Mouse (Mus musculus): Measurements from ENCODE around the gene Csf2rb2. TPM values are rescaled to one million over a fixed set of nuclear protein-coding genes. Genes with fewer than 3 reads are reported as not detected.
"Not testable (repeated sequence)": the region's sequence is repeated elsewhere in the genome, so short reads cannot be mapped to it uniquely, and the experiment has no call there.

The Csf2rb2 gene
- polyA plus RNA-seq, 1 experiment from 2014 or later = 0.12 TPM

- H3K27ac ChIP-seq (ENCODE audit: low read length) = no peak overlapping the region
- H3K4me3 ChIP-seq (ENCODE audit: low read length) = no peak overlapping the region
- no peak for ATAC-seq (ENCODE audit: low FRiP score, low TSS enrichment)
- 80% methylated on average over 3 of the region's 3 CpGs for WGBS
- H3K9me3 ChIP-seq (ENCODE audit: low read length) = 0 out of 2 replicates have a peak, but pooled peaks cover 2% of the 10 kb centered on the region
- no peaks in the 10 kb centered on the region for H3K4me1 ChIP-seq (ENCODE audit: insufficient read depth, low read length)
- H3K9ac ChIP-seq (replicated peaks; ENCODE audit: low read length) = no peak overlapping the region
- H3K4me2 ChIP-seq (replicated peaks; ENCODE audit: low read depth, low read length) = no peak overlapping the region
- H3K36me3 ChIP-seq (ENCODE audit: insufficient read depth, low read length) = no peaks in the 10 kb centered on the region
- H3K27me3 ChIP-seq (ENCODE audit: insufficient read depth, low read length) = no peaks in the 10 kb centered on the region
Measured at GRCm38 (mm10) chr15:78263286-78263685, 42.2 kb downstream of the Csf2rb2 start.

GRCm38 (mm10) chr15:78260668-78261333 lies 44.7 kb downstream of the Csf2rb2 start:
- ATAC-seq (ENCODE audit: low FRiP score, low TSS enrichment) = no peak

DNA sequence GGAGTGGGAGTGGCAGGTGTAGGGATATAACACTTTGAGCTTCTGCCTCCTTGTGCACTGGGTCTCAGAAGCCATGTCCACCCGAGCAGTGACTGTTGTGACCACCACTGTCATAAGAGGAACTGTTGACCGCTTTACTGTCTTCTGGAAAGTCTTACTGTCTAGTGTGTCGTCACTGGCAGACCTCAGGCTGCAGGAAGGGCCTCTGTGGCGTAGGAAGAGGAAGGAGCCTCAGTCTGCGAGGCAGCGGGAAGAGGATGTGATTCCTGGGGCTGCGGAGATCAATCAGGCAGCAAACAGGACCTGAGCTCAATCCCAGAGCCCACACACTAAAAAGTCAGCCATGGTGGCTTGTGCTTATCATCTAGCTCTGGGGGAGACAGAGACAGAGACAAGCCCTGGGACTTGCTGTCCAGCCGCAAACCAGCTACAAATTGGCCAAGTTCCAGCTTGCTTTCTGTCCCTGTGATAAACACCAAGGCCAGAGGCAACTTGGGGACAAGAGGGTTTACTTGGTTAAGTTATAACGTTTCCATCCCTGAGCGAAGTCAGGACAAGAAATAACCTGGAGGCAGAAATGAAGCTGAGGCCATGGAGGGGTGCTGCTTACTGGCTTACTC lies 47.2 kb downstream of the Csf2rb2 start:
- 59% methylated on average over 10 of the region's 10 CpGs for WGBS
- no peak for ATAC-seq (ENCODE audit: low FRiP score, low TSS enrichment)

More at GRCm38 (mm10) chr15:78260668-78261333, 44.7 kb downstream of the Csf2rb2 start:
- Histone ChIP-seq H3K27ac (ENCODE audit: low read length) (no peak overlapping the region), H3K4me1 (ENCODE audit: insufficient read depth, low read length) (no peaks in the 10 kb centered on the region), H3K36me3 (ENCODE audit: insufficient read depth, low read length) (no peaks in the 10 kb centered on the region), H3K9ac (replicated peaks; ENCODE audit: low read length) (no peak overlapping the region), H3K27me3 (ENCODE audit: insufficient read depth, low read length) (no peaks in the 10 kb centered on the region), H3K4me3 (ENCODE audit: low read length) (no peak overlapping the region), H3K9me3 (ENCODE audit: low read length) (0 out of 2 replicates have a peak, but pooled peaks cover 2% of the 10 kb centered on the region), H3K4me2 (replicated peaks; ENCODE audit: low read depth, low read length) (no peak overlapping the region)
- 60% methylated on average over 13 of the region's 13 CpGs for WGBS

GRCm38 (mm10) chr15:78257326-78258050 lies 48.0 kb downstream of the Csf2rb2 start:
- Histone ChIP-seq H3K27me3 (ENCODE audit: insufficient read depth, low read length) (peaks cover 5% of the 10 kb centered on the region; the same call in 1 of the 2 replicates), H3K27ac (ENCODE audit: low read length) (no peak overlapping the region), H3K9ac (replicated peaks; ENCODE audit: low read length) (no peak overlapping the region), H3K4me3 (ENCODE audit: low read length) (no peak overlapping the region), H3K4me1 (ENCODE audit: insufficient read depth, low read length) (no peaks in the 10 kb centered on the region), H3K9me3 (ENCODE audit: low read length) (no peaks in the 10 kb centered on the region), H3K4me2 (replicated peaks; ENCODE audit: low read depth, low read length) (no peak overlapping the region), H3K36me3 (ENCODE audit: insufficient read depth, low read length) (no peaks in the 10 kb centered on the region)
- 42% methylated on average over 7 of the region's 7 CpGs for WGBS
- no peak for ATAC-seq (ENCODE audit: low FRiP score, low TSS enrichment)

More for the DNA sequence above, 47.2 kb downstream of the Csf2rb2 start:
- no peaks in the 10 kb centered on the region for H3K9me3 ChIP-seq (ENCODE audit: low read length)
- H3K36me3 ChIP-seq (ENCODE audit: insufficient read depth, low read length) = no peaks in the 10 kb centered on the region
- H3K27me3 ChIP-seq (ENCODE audit: insufficient read depth, low read length) = peaks cover 5% of the 10 kb centered on the region; the same call in 1 of the 2 replicates
- no peak overlapping the region for H3K4me2 ChIP-seq (replicated peaks; ENCODE audit: low read depth, low read length)
- no peak overlapping the region for H3K4me3 ChIP-seq (ENCODE audit: low read length)
- no peak overlapping the region for H3K9ac ChIP-seq (replicated peaks; ENCODE audit: low read length)
- no peak overlapping the region for H3K27ac ChIP-seq (ENCODE audit: low read length)
- H3K4me1 ChIP-seq (ENCODE audit: insufficient read depth, low read length) = no peaks in the 10 kb centered on the region

- H3K36me3 ChIP-seq (ENCODE audit: insufficient read depth, low read length); H3K27me3 ChIP-seq (ENCODE audit: insufficient read depth, low read length); H3K4me3 ChIP-seq (ENCODE audit: low read length); H3K27ac ChIP-seq (ENCODE audit: low read length); H3K9ac ChIP-seq (replicated peaks; ENCODE audit: low read length); H3K4me2 ChIP-seq (replicated peaks; ENCODE audit: low read depth, low read length); H3K4me1 ChIP-seq (ENCODE audit: insufficient read depth, low read length); H3K9me3 ChIP-seq (ENCODE audit: low read length); ATAC-seq (ENCODE audit: low FRiP score, low TSS enrichment): not testable (repeated sequence)
Measured at GRCm38 (mm10) chr15:78256602-78257259, 48.8 kb downstream of the Csf2rb2 start.

- Histone ChIP-seq H3K27me3 (ENCODE audit: insufficient read depth, low read length) (peaks cover 5% of the 10 kb centered on the region; the same call in 1 of the 2 replicates), H3K9ac (replicated peaks; ENCODE audit: low read length) (no peak overlapping the region), H3K4me1 (ENCODE audit: insufficient read depth, low read length) (no peaks in the 10 kb centered on the region), H3K36me3 (ENCODE audit: insufficient read depth, low read length) (no peaks in the 10 kb centered on the region), H3K4me2 (replicated peaks; ENCODE audit: low read depth, low read length) (no peak overlapping the region), H3K9me3 (ENCODE audit: low read length) (no peaks in the 10 kb centered on the region), H3K27ac (ENCODE audit: low read length) (no peak overlapping the region), H3K4me3 (ENCODE audit: low read length) (no peak overlapping the region)
- no peak for ATAC-seq (ENCODE audit: low FRiP score, low TSS enrichment)
- WGBS = 15% methylated on average over 20 of the region's 20 CpGs
Measured at GRCm38 (mm10) chr15:78254751-78255150, 50.8 kb downstream of the Csf2rb2 start.

DNA sequence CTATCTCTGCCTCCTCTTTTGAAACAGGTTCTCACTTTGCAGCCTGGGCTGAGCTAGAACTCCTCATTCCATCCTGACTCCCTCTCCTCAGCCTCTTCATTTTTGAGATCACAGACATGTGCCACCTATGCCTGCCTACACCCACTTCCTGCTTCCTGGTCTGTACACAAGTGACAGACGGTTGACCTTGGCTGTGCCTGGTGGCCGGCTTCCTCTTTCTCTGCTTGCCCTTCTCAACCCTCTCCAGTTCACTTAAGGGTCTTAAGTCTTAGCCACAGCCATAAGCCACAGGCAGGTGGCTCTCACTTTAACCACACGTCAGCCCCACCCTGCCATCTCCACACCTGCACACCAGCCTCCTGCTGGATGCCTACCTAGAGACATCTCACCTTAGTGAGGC lies 57.1 kb downstream of the Csf2rb2 start:
- H3K4me2 ChIP-seq (replicated peaks; ENCODE audit: low read depth, low read length) = no peak overlapping the region
- H3K27me3 ChIP-seq (ENCODE audit: insufficient read depth, low read length) = no peaks in the 10 kb centered on the region
- 54% methylated on average over 3 of the region's 3 CpGs for WGBS
- H3K4me1 ChIP-seq (ENCODE audit: insufficient read depth, low read length) = no peaks in the 10 kb centered on the region
- ATAC-seq (ENCODE audit: low FRiP score, low TSS enrichment) = no peak
- no peaks in the 10 kb centered on the region for H3K9me3 ChIP-seq (ENCODE audit: low read length)
- H3K36me3 ChIP-seq (ENCODE audit: insufficient read depth, low read length) = no peaks in the 10 kb centered on the region
- no peak overlapping the region for H3K9ac ChIP-seq (replicated peaks; ENCODE audit: low read length)
- no peak overlapping the region for H3K4me3 ChIP-seq (ENCODE audit: low read length)
- no peak overlapping the region for H3K27ac ChIP-seq (ENCODE audit: low read length)

GRCm38 (mm10) chr15:78247659-78248058 lies 57.9 kb downstream of the Csf2rb2 start:
- 64% methylated on average over 2 of the region's 2 CpGs for WGBS
- Histone ChIP-seq H3K4me3 (ENCODE audit: low read length) (no peak overlapping the region), H3K9ac (replicated peaks; ENCODE audit: low read length) (no peak overlapping the region), H3K4me1 (ENCODE audit: insufficient read depth, low read length) (no peaks in the 10 kb centered on the region), H3K36me3 (ENCODE audit: insufficient read depth, low read length) (no peaks in the 10 kb centered on the region), H3K9me3 (ENCODE audit: low read length) (no peaks in the 10 kb centered on the region), H3K4me2 (replicated peaks; ENCODE audit: low read depth, low read length) (no peak overlapping the region), H3K27me3 (ENCODE audit: insufficient read depth, low read length) (no peaks in the 10 kb centered on the region), H3K27ac (ENCODE audit: low read length) (no peak overlapping the region)
- no peak for ATAC-seq (ENCODE audit: low FRiP score, low TSS enrichment)

GRCm38 (mm10) chr15:78246143-78247116 lies 59.1 kb downstream of the Csf2rb2 start:
- H3K9ac ChIP-seq (replicated peaks; ENCODE audit: low read length) = no peak overlapping the region
- no peaks in the 10 kb centered on the region for H3K9me3 ChIP-seq (ENCODE audit: low read length)
- 76% methylated on average over 18 of the region's 18 CpGs for WGBS
- H3K4me1 ChIP-seq (ENCODE audit: insufficient read depth, low read length) = no peaks in the 10 kb centered on the region
- no peak overlapping the region for H3K4me2 ChIP-seq (replicated peaks; ENCODE audit: low read depth, low read length)
- ATAC-seq (ENCODE audit: low FRiP score, low TSS enrichment) = no peak
- H3K36me3 ChIP-seq (ENCODE audit: insufficient read depth, low read length) = no peaks in the 10 kb centered on the region
- no peaks in the 10 kb centered on the region for H3K27me3 ChIP-seq (ENCODE audit: insufficient read depth, low read length)
- no peak overlapping the region for H3K27ac ChIP-seq (ENCODE audit: low read length)
- H3K4me3 ChIP-seq (ENCODE audit: low read length) = no peak overlapping the region

Measured in kidney, embryonic 16.5 days (tissue).